Mouse (Mus musculus) stomach, embryonic 14.5 days (tissue): Measurements from ENCODE around the gene Ccnl2. TPM values are rescaled to one million over a fixed set of nuclear protein-coding genes. Genes with fewer than 3 reads are reported as not detected.
"Not testable (repeated sequence)": the region's sequence is repeated elsewhere in the genome, so short reads cannot be mapped to it uniquely, and the experiment has no call there.

Experiments used
- ATAC-seq: fragments of 200-750 bp; cut with Nextera tagmentation; 2 replicates; pipeline ENCODE4 v1.8.0; 2017; ENCODE audit warnings: low read depth, moderate TSS enrichment; ENCODE audit not compliant: insufficient number of reproducible peaks, insufficient read depth, low FRiP score
- H3K27ac ChIP-seq: fragments of 300-500 bp; sonication (generic); 2 replicates; pipeline ENCODE4 v1.5.1; 2014; ENCODE audit warnings: mild to moderate bottlenecking, low read length, moderate library complexity, mixed read lengths
- H3K27me3 ChIP-seq: fragments of 300-500 bp; sonication (generic); 2 replicates; pipeline ENCODE4 v1.6.1; 2014; ENCODE audit warnings: low read length, control low read depth, mixed read lengths; ENCODE audit not compliant: control insufficient read depth, insufficient read depth
- H3K36me3 ChIP-seq: fragments of 300-500 bp; sonication (generic); 2 replicates; pipeline ENCODE4 v1.6.1; 2014; ENCODE audit warnings: mild to moderate bottlenecking, control low read depth, low read length, moderate library complexity, mixed read lengths; ENCODE audit not compliant: control insufficient read depth, insufficient read depth
- H3K4me1 ChIP-seq: fragments of 300-500 bp; sonication (generic); 2 replicates; pipeline ENCODE4 v1.6.1; 2014; ENCODE audit warnings: low read length, control low read depth, mixed read lengths; ENCODE audit not compliant: control insufficient read depth, insufficient read depth
- H3K4me2 ChIP-seq: fragments of 300-500 bp; sonication (generic); replicated peaks from 2 replicates; pipeline ENCODE4 v1.6.1; 2014; ENCODE audit warnings: low read depth, low read length, control low read depth
- H3K4me3 ChIP-seq: fragments of 300-500 bp; sonication (generic); 2 replicates; pipeline ENCODE4 v1.5.1; 2014; ENCODE audit warnings: low read depth, low read length, control low read depth
- H3K9ac ChIP-seq: fragments of 300-500 bp; sonication (generic); replicated peaks from 2 replicates; pipeline ENCODE4 v1.6.1; 2014; ENCODE audit warnings: low read depth, mild to moderate bottlenecking, control low read depth, low read length, moderate library complexity, mixed read lengths
- H3K9me3 ChIP-seq: fragments of 300-500 bp; sonication (generic); 2 replicates; pipeline ENCODE4 v1.6.1; 2016; ENCODE audit warnings: low read depth, low read length, control low read depth; ENCODE audit not compliant: control insufficient read depth
- WGBS: fragments of 180-500 bp; shearing (Covaris S2); extraction: QIAGEN DNeasy Blood & Tissue Kit; methylation state at CpG from one replicate; pipeline ENCODE4 v1.1.7; 2014; 5-methylcytosine and 5-hydroxymethylcytosine counted together
- polyA plus RNA-seq: library from polyadenylated mRNA; unstranded; fragments of >200 nt; fragmentation: Nextera tagmentation; extraction: Ambion mirVana; gene quantifications from 2 replicates; pipeline ENCODE4 v1.2.1, GENCODE M21; 2014

The Ccnl2 gene
- polyA plus RNA-seq, 1 experiment from 2014 or later, result 209 TPM

GRCm38 (mm10) chr4:155785246-155785645 is 27.0 kb upstream of the Ccnl2 start:
- Histone ChIP-seq H3K4me1 (peaks cover 7% of the 10 kb centered on the region; the same call in 1 of the 2 replicates), H3K9ac (no peak overlapping the region), H3K9me3 (no peaks in the 10 kb centered on the region), H3K4me3 (no peak overlapping the region), H3K4me2 (no peak overlapping the region), H3K27ac (no peak overlapping the region), H3K36me3 (no peaks in the 10 kb centered on the region), H3K27me3 (no peaks in the 10 kb centered on the region)
- ATAC-seq, result no peak
- 81% methylated on average over 10 of the region's 10 CpGs for WGBS

- peak within 1 kb of the TSS; percentile 62 for H3K4me2 ChIP-seq
- no peaks in the 10 kb centered on the region for H3K27me3 ChIP-seq
- H3K4me1 ChIP-seq, result peaks cover 6% of the 10 kb centered on the region; the same call in 1 of the 2 replicates
- H3K9me3 ChIP-seq, result no peaks in the 10 kb centered on the region
- no peak for ATAC-seq
- H3K4me3 ChIP-seq, result peak within 1 kb of the TSS; percentile 58; the same call in 1 of the 2 replicates
- H3K36me3 ChIP-seq, result no peaks in the 10 kb centered on the region
- 61% methylated on average over 5 of the region's 5 CpGs for WGBS
- no peak within 1 kb of the TSS for H3K27ac ChIP-seq
- H3K9ac ChIP-seq, result no peak within 1 kb of the TSS
These were observed 26.5 kb upstream of the Ccnl2 start, which contains the start of gene Tmem88b for GRCm38 (mm10) chr4:155785819-155786218. Gene Tmem88b, minus strand, starts transcription at chr4:155785874.

- Histone ChIP-seq H3K4me3 (no peak overlapping the region), H3K9ac (no peak overlapping the region), H3K4me2 (no peak overlapping the region), H3K27ac (no peak overlapping the region), H3K4me1 (peaks cover 3% of the 10 kb centered on the region; the same call in 1 of the 2 replicates), H3K27me3 (no peaks in the 10 kb centered on the region), H3K9me3 (no peaks in the 10 kb centered on the region), H3K36me3 (no peaks in the 10 kb centered on the region)
- ATAC-seq, result no peak
- 76% methylated on average over 3 of the region's 3 CpGs for WGBS
These were observed 24.0 kb upstream of the Ccnl2 start for GRCm38 (mm10) chr4:155788300-155788699.

- not testable (repeated sequence) for H3K4me2 ChIP-seq, H3K9me3 ChIP-seq, H3K36me3 ChIP-seq, H3K27ac ChIP-seq, H3K9ac ChIP-seq, H3K27me3 ChIP-seq, H3K4me1 ChIP-seq, H3K4me3 ChIP-seq, ATAC-seq
- WGBS, result 71% methylated on average over 4 of the region's 4 CpGs
These were observed 23.5 kb upstream of the Ccnl2 start for GRCm38 (mm10) chr4:155788833-155789232.

GRCm38 (mm10) chr4:155790021-155790489 is 22.2 kb upstream of the Ccnl2 start, which contains the start of gene Ankrd65:
Gene Ankrd65, plus strand, starts transcription at chr4:155790439.
- ATAC-seq, result no peak
- Histone ChIP-seq H3K9ac (no peak within 1 kb of the TSS), H3K4me2 (no peak within 1 kb of the TSS), H3K27me3 (no peaks in the 10 kb centered on the region), H3K4me3 (no peak within 1 kb of the TSS), H3K36me3 (no peaks in the 10 kb centered on the region), H3K4me1 (no peaks in the 10 kb centered on the region), H3K27ac (peak within 1 kb of the TSS; percentile 74; the same call in 1 of the 2 replicates), H3K9me3 (no peaks in the 10 kb centered on the region)
- 89% methylated on average over 3 of the region's 3 CpGs for WGBS

- Histone ChIP-seq H3K9ac (no peak overlapping the region), H3K36me3 (no peaks in the 10 kb centered on the region), H3K27ac (peak overlapping the region; percentile 74; the same call in 1 of the 2 replicates), H3K4me3 (no peak overlapping the region), H3K9me3 (no peaks in the 10 kb centered on the region), H3K4me1 (no peaks in the 10 kb centered on the region), H3K27me3 (no peaks in the 10 kb centered on the region), H3K4me2 (no peak overlapping the region)
- 46% methylated on average over 3 of the region's 3 CpGs for WGBS
- peak; percentile 68 for ATAC-seq
These were observed 21.6 kb upstream of the Ccnl2 start for GRCm38 (mm10) chr4:155790650-155791161.

GRCm38 (mm10) chr4:155791240-155791933 is 20.9 kb upstream of the Ccnl2 start:
- 67% methylated on average over 24 of the region's 24 CpGs for WGBS
- H3K27ac ChIP-seq, result peak overlapping the region; percentile 74; the same call in 1 of the 2 replicates

GRCm38 (mm10) chr4:155793730-155794129 is 18.6 kb upstream of the Ccnl2 start:
- H3K4me1 ChIP-seq, result no peaks in the 10 kb centered on the region
- H3K9ac ChIP-seq, result no peak overlapping the region
- no peak for ATAC-seq
- no peaks in the 10 kb centered on the region for H3K27me3 ChIP-seq
- no peak overlapping the region for H3K4me2 ChIP-seq
- WGBS, result 60% methylated on average over 2 of the region's 2 CpGs
- H3K4me3 ChIP-seq, result no peak overlapping the region
- H3K36me3 ChIP-seq, result no peaks in the 10 kb centered on the region
- no peaks in the 10 kb centered on the region for H3K9me3 ChIP-seq
- no peak overlapping the region for H3K27ac ChIP-seq

More at GRCm38 (mm10) chr4:155791240-155791933, 20.9 kb upstream of the Ccnl2 start:
- Histone ChIP-seq H3K36me3 (no peaks in the 10 kb centered on the region), H3K4me2 (no peak overlapping the region), H3K4me3 (no peak overlapping the region), H3K4me1 (no peaks in the 10 kb centered on the region), H3K9me3 (no peaks in the 10 kb centered on the region), H3K9ac (no peak overlapping the region), H3K27me3 (no peaks in the 10 kb centered on the region)
- no peak for ATAC-seq
